Mouse (Mus musculus) limb, embryonic 11.5 days (tissue): ENCODE results near the gene Hoxc4. TPM values are rescaled to one million over a fixed set of nuclear protein-coding genes. Genes with fewer than 3 reads are reported as not detected.

ENCODE experiments used
- ATAC-seq: fragments of 200-750 bp; cut with Nextera tagmentation; 2 replicates; pipeline ENCODE4 v1.8.0; 2017; ENCODE audit warnings: low read depth; ENCODE audit not compliant: insufficient number of reproducible peaks, low FRiP score, low TSS enrichment
- DNase-seq: peaks from one replicate; pipeline ENCODE4 v3.0.0-alpha.2; 2015; ENCODE audit warnings: low spot score
- H3K27ac ChIP-seq: fragments of 300-500 bp; sonication (generic); replicated peaks from 2 replicates; pipeline ENCODE4 v1.5.1; 2014; ENCODE audit warnings: low read depth, mild to moderate bottlenecking, low read length
- H3K27me3 ChIP-seq: fragments of 300-500 bp; sonication (generic); 2 replicates; pipeline ENCODE4 v1.6.1; 2014; ENCODE audit warnings: mild to moderate bottlenecking, low read length, mixed read lengths; ENCODE audit not compliant: control insufficient read depth, insufficient read depth
- H3K36me3 ChIP-seq: fragments of 300-500 bp; sonication (generic); 2 replicates; pipeline ENCODE4 v1.6.1; 2014; ENCODE audit warnings: mild to moderate bottlenecking, low read length, moderate library complexity, mixed read lengths; ENCODE audit not compliant: control insufficient read depth, insufficient read depth
- H3K4me1 ChIP-seq: fragments of 300-500 bp; sonication (generic); 2 replicates; pipeline ENCODE4 v1.6.1; 2014; ENCODE audit warnings: low read length, mixed read lengths; ENCODE audit not compliant: control insufficient read depth, insufficient read depth
- H3K4me2 ChIP-seq: fragments of 300-500 bp; sonication (generic); 2 replicates; pipeline ENCODE4 v1.6.1; 2014; ENCODE audit warnings: low read depth, mild to moderate bottlenecking, moderate library complexity; ENCODE audit not compliant: severe bottlenecking
- H3K4me3 ChIP-seq: fragments of 300-500 bp; sonication (generic); 2 replicates; pipeline ENCODE4 v1.5.1; 2014; ENCODE audit warnings: low read depth, low read length
- H3K9ac ChIP-seq: fragments of 300-500 bp; sonication (generic); 2 replicates; pipeline ENCODE4 v1.6.1; 2014; ENCODE audit warnings: mild to moderate bottlenecking, low read length
- H3K9me3 ChIP-seq: fragments of 300-500 bp; sonication (generic); 2 replicates; pipeline ENCODE4 v1.6.1; 2016; ENCODE audit warnings: low read length; ENCODE audit not compliant: control insufficient read depth
- WGBS: fragments of 180-500 bp; shearing (Covaris S2); extraction: QIAGEN DNeasy Blood & Tissue Kit; methylation state at CpG from one replicate; pipeline ENCODE4 v1.1.7; 2014; 5-methylcytosine and 5-hydroxymethylcytosine counted together
- polyA plus RNA-seq: library from polyadenylated mRNA; unstranded; fragments of >200 nt; fragmentation: Nextera tagmentation; extraction: Ambion mirVana; gene quantifications from 2 replicates; pipeline ENCODE4 v1.2.1, GENCODE M21; 2014

Gene Hoxc4
- polyA plus RNA-seq, 1 experiment from 2014 or later, result 5.1 TPM

DNA sequence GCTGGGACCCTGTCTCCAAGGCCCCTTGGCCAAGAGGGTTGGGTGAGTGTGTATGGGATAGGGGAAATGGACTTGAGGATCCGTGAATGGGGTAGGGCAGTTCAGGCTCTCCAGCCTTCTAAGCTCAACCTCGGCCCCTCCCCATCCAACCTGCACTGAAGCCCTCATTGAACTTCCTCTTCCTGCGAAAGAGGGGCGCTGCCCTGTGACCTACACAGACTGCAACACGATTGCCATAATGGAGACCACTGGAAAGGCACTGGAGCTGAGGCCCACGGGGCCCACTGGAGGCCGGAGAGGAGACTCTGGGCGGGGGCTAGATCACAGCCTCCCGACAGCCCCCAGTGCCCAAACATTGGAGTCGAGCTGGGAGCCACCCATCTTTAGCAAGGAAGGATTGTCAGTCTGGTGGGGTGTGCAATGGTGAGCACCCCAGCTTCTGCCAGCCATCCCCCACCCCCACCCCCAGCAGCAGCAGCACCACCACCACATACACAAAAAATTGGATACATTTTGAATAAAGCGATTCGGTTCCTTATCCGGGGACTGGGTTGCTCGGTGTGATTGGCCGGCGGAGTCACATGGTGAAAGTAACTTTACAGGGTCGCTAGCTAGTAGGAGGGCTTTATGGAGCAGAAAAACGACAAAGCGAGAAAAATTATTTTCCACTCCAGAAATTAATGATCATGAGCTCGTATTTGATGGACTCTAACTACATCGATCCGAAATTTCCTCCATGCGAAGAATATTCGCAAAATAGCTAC is 15.5 kb downstream of the Hoxc4 start:
- peak; percentile 51 for DNase-seq

DNA sequence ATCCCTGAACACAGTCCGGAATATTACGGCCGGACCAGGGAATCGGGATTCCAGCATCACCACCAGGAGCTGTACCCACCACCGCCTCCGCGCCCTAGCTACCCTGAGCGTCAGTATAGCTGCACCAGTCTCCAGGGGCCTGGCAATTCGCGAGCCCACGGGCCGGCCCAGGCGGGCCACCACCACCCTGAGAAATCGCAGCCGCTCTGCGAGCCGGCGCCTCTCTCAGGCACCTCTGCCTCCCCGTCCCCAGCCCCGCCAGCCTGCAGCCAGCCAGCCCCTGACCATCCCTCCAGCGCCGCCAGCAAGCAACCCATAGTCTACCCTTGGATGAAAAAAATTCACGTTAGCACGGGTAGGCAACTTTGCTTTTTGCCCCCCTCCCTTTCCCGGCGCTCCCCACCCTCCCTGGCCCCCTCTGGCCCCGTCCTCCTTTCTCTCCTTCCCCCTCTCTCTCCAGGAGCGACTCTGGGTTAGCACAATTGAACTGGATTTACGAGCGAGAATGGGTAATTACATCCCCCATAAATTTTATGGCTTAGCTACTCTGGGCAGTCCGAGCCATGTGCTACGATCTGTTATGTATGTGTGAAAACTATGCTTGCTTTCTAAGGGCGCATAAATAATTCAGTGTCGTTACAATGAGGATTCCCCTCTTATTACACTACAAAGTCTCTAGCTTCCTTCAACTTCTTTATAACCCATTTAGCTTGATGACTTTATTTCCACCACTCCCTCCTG is 16.2 kb downstream of the Hoxc4 start:
- Histone ChIP-seq H3K27ac (peak overlapping the region; percentile 43; the same call in 1 of the 2 replicates), H3K4me2 (peak overlapping the region; percentile 60), H3K36me3 (no peaks in the 10 kb centered on the region), H3K9me3 (no peaks in the 10 kb centered on the region), H3K4me1 (peaks cover 37% of the 10 kb centered on the region), H3K9ac (peak overlapping the region; percentile 50; the same call in 1 of the 2 replicates), H3K27me3 (peaks cover 82% of the 10 kb centered on the region), H3K4me3 (peak overlapping the region; percentile 30)
- under 1% methylated on average over 34 of the region's 34 CpGs for WGBS
- peak; percentile 48; the same call in 1 of the 2 replicates for ATAC-seq
- DNase-seq, result peak; percentile 69

More for the DNA sequence above, 15.5 kb downstream of the Hoxc4 start:
- Histone ChIP-seq H3K27me3 (peaks cover 77% of the 10 kb centered on the region), H3K4me3 (peak overlapping the region; percentile 30), H3K4me2 (peak overlapping the region; percentile 60), H3K9ac (peak overlapping the region; percentile 13; the same call in 1 of the 2 replicates), H3K27ac (0 out of 2 replicates have a peak overlapping the region, but pooled peaks have one; percentile 43), H3K36me3 (no peaks in the 10 kb centered on the region), H3K4me1 (peaks cover 35% of the 10 kb centered on the region), H3K9me3 (no peaks in the 10 kb centered on the region)
- ATAC-seq, result peak; percentile 49; the same call in 1 of the 2 replicates
- WGBS, result 2% methylated on average over 24 of the region's 24 CpGs

DNA sequence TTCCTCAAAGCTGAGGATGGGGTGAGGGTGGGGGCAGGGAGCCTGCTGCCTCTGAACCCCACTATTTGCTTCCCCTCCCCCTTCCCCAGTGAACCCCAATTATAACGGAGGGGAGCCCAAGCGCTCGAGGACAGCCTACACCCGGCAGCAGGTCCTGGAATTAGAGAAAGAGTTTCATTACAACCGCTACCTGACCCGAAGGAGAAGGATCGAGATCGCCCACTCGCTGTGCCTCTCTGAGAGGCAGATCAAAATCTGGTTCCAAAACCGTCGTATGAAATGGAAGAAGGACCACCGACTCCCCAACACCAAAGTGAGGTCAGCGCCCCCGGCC is 16.8 kb downstream of the Hoxc4 start:
- DNase-seq (no peak), ATAC-seq (no peak)
- Histone ChIP-seq H3K27me3 (peaks cover 82% of the 10 kb centered on the region), H3K4me3 (peak overlapping the region; percentile 30), H3K4me1 (peaks cover 40% of the 10 kb centered on the region), H3K4me2 (peak overlapping the region; percentile 60), H3K9ac (peak overlapping the region; percentile 50; the same call in 1 of the 2 replicates), H3K36me3 (no peaks in the 10 kb centered on the region), H3K9me3 (no peaks in the 10 kb centered on the region), H3K27ac (no peak overlapping the region)
- 2% methylated on average over 14 of the region's 14 CpGs for WGBS

DNA sequence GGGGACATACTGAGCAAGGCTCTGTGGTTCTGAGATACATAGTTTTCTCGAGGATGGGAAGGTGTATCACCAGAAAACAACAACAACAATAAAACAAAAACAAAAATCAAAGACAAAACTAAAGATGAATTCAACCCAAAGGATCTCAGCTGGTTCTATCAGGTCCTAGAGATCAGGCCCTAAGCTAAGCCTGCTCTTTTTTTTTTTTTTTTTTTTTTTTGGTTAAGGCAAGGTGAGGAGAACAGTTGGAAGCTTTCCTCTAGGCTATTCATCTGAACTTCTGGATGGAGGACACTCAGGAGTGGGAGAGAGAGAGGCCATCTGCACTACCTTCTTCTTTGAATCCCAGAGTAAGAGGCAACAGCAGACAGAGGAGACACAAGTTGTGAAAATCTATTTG is 18.8 kb downstream of the Hoxc4 start:
- Histone ChIP-seq H3K27ac (no peak overlapping the region), H3K27me3 (peaks cover 82% of the 10 kb centered on the region), H3K36me3 (no peaks in the 10 kb centered on the region), H3K4me3 (no peak overlapping the region), H3K4me1 (peaks cover 40% of the 10 kb centered on the region), H3K9ac (no peak overlapping the region), H3K9me3 (no peaks in the 10 kb centered on the region), H3K4me2 (peak overlapping the region; percentile 11; the same call in 1 of the 2 replicates)
- DNase-seq (no peak), ATAC-seq (no peak)
- WGBS, result 32% methylated on average over 1 of the region's 1 CpGs

DNA sequence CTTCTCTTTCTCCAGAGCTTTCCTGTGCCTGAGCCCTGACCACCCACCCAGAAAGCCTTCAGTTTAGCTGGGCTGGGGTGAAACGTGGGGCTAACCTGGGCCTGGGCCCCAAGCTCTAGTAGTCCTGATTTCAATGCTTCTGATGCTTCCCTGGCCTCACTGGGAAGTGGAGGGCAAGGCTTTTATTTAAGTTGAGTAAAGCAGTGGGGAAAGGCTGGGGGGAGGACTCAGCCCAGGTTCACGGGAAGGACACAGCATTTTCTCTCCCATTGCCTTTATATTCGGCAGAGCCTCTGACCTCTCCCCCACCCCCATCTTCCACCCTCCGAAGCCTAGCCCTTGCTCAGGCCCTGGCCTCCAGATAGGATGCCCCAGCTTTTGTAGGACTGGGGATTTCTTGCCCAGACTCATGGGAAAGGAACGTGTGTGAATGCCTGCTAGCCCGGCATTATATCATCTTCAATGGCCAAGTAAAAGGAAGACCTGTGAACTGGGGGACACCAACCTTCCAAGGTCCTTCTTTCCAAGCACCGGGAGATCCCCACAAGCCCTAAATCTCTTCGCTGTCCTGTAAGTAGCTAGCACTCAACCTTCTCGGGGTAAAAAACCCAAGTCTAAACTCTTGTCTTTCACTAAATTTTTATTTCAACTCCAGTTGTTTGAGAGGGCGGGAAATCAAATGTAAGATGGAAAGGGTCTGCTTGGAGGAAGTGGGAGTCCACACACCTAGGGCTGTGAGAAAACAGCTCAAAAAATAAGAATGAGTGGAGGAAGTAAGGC is 20.2 kb downstream of the Hoxc4 start:
- H3K4me1 ChIP-seq, result peaks cover 31% of the 10 kb centered on the region
- H3K9me3 ChIP-seq, result no peaks in the 10 kb centered on the region
- no peaks in the 10 kb centered on the region for H3K36me3 ChIP-seq
- peaks cover 78% of the 10 kb centered on the region for H3K27me3 ChIP-seq
- H3K9ac ChIP-seq, result no peak overlapping the region
- H3K27ac ChIP-seq, result no peak overlapping the region
- no peak overlapping the region for H3K4me2 ChIP-seq
- no peak overlapping the region for H3K4me3 ChIP-seq
- ATAC-seq (no peak), DNase-seq (no peak)
- WGBS, result 10% methylated on average over 10 of the region's 10 CpGs

DNA sequence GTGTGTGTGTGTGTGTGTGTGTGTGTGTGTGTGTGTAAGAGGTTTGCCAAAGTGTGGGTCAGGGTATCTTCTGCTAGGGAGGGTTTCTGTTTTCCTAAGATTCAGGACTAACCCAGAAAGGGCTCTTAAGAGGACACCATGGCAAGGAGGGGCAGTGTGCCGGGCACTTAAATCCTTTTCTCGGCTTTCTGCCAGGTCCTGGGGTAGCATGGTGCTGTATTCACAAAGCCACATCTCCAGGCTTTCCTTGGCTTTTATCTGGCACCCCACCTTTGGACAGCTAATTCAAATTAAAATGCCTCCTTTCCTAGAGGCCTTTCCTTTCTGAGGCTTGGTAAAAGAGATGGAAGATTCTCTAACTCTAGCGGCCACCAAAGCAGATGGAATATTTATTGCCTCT is 20.9 kb downstream of the Hoxc4 start:
- no peak overlapping the region for H3K9ac ChIP-seq
- peaks cover 25% of the 10 kb centered on the region for H3K4me1 ChIP-seq
- no peak overlapping the region for H3K4me3 ChIP-seq
- H3K4me2 ChIP-seq, result no peak overlapping the region
- no peak overlapping the region for H3K27ac ChIP-seq
- no peak for ATAC-seq
- H3K27me3 ChIP-seq, result peaks cover 75% of the 10 kb centered on the region
- H3K9me3 ChIP-seq, result no peaks in the 10 kb centered on the region
- no peaks in the 10 kb centered on the region for H3K36me3 ChIP-seq
- 15% methylated on average over 3 of the region's 3 CpGs for WGBS
- DNase-seq, result no peak

DNA sequence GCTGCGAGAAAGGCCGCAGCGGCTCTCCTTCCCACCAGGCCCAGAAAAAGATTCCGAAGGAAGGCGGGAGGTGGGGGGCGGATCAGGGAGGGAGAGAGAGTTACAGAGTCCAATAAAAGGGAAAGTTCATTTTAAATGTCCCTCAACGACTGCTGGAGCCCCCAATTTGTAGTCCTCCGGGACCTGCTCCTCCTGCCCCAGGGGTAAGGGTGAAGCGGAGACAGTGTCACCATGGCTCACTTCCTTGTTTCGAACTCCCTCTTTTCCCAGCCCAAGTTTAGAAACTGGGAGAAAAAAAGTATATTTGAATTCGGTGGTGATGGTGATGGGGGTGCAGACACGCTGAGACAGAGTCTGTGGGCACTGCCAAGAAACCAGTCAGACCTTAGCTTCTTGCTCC is 21.9 kb downstream of the Hoxc4 start:
- no peaks in the 10 kb centered on the region for H3K36me3 ChIP-seq
- peaks cover 69% of the 10 kb centered on the region for H3K27me3 ChIP-seq
- H3K4me1 ChIP-seq, result peaks cover 16% of the 10 kb centered on the region
- ATAC-seq, result no peak
- H3K9ac ChIP-seq, result peak overlapping the region; percentile 19; the same call in 1 of the 2 replicates
- H3K4me2 ChIP-seq, result no peak overlapping the region; the same call in 1 of the 2 replicates
- no peak overlapping the region for H3K4me3 ChIP-seq
- H3K27ac ChIP-seq, result no peak overlapping the region
- DNase-seq, result peak; percentile 39
- 10% methylated on average over 12 of the region's 12 CpGs for WGBS
- H3K9me3 ChIP-seq, result no peaks in the 10 kb centered on the region

DNA sequence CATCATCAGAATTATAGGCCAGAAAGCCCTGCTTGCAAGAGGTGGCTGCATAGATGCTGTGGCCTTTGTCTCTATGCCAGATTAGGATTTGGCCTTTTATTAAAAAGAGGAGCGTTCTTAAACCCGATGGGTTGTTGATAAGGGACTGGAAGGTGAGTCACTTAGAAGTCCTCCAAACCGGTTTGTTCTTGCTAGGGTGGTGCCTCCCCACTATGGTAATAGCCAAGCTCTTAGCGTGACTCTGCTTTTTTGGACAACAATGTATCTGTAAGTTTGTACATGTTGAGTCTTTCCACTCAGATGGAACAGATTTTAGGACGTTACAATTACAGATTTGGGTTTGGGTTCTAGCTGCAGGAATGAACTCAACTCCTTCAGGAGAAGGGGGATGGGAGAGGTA is 22.9 kb downstream of the Hoxc4 start:
- peaks cover 16% of the 10 kb centered on the region for H3K4me1 ChIP-seq
- H3K9me3 ChIP-seq, result no peaks in the 10 kb centered on the region
- 16% methylated on average over 5 of the region's 5 CpGs for WGBS
- no peak overlapping the region for H3K27ac ChIP-seq
- DNase-seq (no peak), ATAC-seq (no peak)
- peaks cover 59% of the 10 kb centered on the region for H3K27me3 ChIP-seq
- no peak overlapping the region for H3K4me2 ChIP-seq
- no peaks in the 10 kb centered on the region for H3K36me3 ChIP-seq
- H3K9ac ChIP-seq, result no peak overlapping the region
- no peak overlapping the region for H3K4me3 ChIP-seq
